Mouse (Mus musculus): ENCODE measurements at regions not wholly inside any gene's neighbourhood (a gene's known extent, or its start where the extent isn't known, plus 50 kb on each side); places are given as distances from the start of the nearest gene placed in this dataset.

DNA sequence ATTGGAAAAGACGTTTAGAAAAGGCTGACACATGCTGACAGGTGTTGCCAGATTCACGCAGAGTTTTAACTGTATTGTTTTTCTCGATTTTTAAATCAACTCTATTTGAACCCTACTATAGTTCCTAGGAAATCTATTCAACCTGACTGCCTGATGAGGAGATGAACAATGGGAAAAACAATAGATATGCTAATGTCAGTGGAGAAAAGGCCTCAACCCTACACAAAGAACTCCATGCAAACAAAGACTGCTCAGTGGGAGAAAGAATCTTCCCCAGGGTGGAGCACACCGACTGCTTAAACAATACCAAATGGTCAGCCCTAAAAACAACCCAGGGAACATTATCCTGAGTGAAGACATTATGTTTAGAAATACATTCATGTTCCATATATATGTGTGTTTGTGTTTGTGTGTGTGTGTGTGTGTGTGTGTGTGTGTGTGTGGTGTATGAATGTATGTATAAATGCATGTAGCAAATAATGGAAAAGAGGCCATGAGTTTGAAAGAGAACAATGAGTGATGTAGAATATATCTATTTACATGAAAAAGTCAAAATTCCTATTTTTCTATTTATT is 204.1 kb upstream of the Zfp804a start:
- CTCF ChIA-PET, result no interaction called here

DNA sequence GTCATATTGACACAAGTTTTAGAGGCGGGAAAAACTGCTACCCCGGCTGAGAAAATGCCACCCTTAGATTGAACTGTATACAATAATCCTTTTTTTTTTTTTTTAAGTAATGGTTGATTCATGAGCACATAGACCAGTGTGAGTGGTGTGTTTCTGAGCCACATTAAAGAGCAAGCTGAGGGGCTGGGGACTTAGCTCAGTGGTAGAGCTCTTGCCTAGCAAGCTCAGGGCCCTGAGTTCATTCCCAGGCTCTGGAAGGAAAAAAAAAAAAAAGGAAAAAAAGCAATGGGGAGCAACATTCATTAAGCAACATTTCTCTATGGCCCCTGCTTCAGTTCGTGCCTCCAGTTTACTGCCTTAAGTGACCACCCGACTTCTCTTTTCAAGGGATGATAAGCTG is 203.1 kb upstream of the Zfp804a start:
- CTCF ChIA-PET, result no interaction called here

DNA sequence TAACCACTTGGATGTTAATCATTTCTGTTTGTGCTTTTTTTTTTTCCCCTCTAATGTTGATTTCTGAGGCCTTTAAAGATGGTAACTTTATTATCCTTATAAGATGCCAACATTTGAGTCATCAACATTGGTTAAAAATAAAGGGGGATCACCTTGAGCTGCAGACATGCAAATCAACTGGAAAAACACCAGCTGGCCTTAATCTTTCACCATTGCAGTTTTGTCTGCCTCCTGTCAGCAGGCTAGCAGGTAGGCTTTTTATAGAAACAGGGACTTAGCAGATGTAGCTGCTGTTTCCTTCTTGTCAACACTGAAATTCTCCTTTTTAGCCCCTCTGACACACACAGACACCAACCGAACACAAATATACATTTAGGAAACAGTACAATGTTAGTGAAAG is 167.6 kb upstream of the Zfp804a start:
- CTCF ChIA-PET, result no interaction called here

DNA sequence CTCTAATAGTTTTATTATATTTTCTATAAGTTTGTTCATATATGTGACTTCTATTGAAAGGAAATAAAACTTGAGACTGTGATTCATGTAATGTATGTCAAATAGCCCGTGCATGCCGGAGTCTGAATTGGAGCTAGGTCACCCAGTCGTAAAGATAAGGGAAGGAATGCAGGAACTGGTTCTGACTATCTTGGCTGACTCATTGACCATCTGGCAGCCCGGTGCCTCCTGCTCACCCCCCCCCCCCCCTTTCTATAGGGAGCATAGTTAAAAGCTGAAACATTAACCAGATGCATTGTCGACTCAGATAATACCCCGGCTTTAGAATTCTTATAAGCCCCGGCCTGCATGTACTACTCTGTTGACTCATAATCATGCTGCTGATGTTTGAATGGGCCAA is 160.5 kb upstream of the Zfp804a start:
- CTCF ChIA-PET, result interaction anchor here (0.6 kb wide), 1 partner anchor 210 kb away, joined by 4 read pairs; no protein-coding TSS in a partner anchor

DNA sequence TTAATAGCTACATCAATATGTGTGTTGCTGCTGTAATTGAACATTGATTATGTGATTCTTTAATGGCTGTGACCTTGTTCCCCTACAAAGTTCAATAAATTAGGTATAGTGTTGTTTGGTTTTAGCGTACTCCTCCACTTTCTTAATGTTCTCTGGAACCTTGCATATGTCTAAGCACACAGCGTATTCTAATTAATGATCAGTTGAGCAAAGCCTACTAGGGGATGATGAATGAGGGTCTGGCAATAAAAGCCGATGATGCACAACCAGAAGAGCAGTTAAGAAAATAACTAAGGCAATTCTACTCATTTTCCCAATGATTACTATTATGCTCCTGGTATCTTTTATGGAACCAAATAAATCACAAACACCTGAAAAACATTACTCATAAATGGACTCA is 113.7 kb upstream of the Zfp804a start:
- CTCF ChIA-PET, result no interaction called here
